Mouse (Mus musculus) hindbrain, embryonic 10.5 days (tissue): ENCODE measurements around the gene Tmem79. TPM values are rescaled to one million over a fixed set of nuclear protein-coding genes. Genes with fewer than 3 reads are reported as not detected.
A peak's percentile ranks its signal among the peaks of the same experiment; 100 is the strongest.
"Not testable (repeated sequence)": the region's sequence is repeated elsewhere in the genome, so short reads cannot be mapped to it uniquely, and the experiment has no call there.

ENCODE experiments used
- DNase-seq: peaks from one replicate; pipeline ENCODE4 v3.0.0-alpha.2; 2017; ENCODE audit warnings: low spot score
- H3K27ac ChIP-seq: fragments of 300-500 bp; sonication (generic); 2 replicates; pipeline ENCODE4 v1.5.1; 2016; ENCODE audit warnings: mild to moderate bottlenecking, moderate library complexity
- H3K27me3 ChIP-seq: fragments of 300-500 bp; sonication (generic); 2 replicates; pipeline ENCODE4 v1.6.1; 2016; ENCODE audit warnings: mild to moderate bottlenecking; ENCODE audit not compliant: poor library complexity, insufficient read depth, severe bottlenecking
- H3K36me3 ChIP-seq: fragments of 300-500 bp; sonication (generic); 2 replicates; pipeline ENCODE4 v1.6.1; 2016; ENCODE audit warnings: mild to moderate bottlenecking, moderate library complexity
- H3K4me1 ChIP-seq: fragments of 300-500 bp; sonication (generic); replicated peaks from 2 replicates; pipeline ENCODE4 v1.6.1; 2016; ENCODE audit warnings: mild to moderate bottlenecking
- H3K4me3 ChIP-seq: fragments of 300-500 bp; sonication (generic); 2 replicates; pipeline ENCODE4 v1.5.1; 2016; ENCODE audit warnings: mild to moderate bottlenecking, moderate library complexity
- H3K9me3 ChIP-seq: fragments of 300-500 bp; sonication (generic); 2 replicates; pipeline ENCODE4 v1.6.1; 2016; ENCODE audit warnings: mild to moderate bottlenecking, moderate library complexity
- WGBS: fragments of 180-500 bp; shearing (Covaris S2); methylation state at CpG from one replicate; pipeline ENCODE4 v1.1.7; 2016; 5-methylcytosine and 5-hydroxymethylcytosine counted together
- polyA plus RNA-seq: library from polyadenylated mRNA; unstranded; fragments of >200 nt; fragmentation: Nextera tagmentation; extraction: Ambion mirVana; gene quantifications from 2 replicates; pipeline ENCODE4 v1.2.1, GENCODE M21; 2016

Gene Tmem79
- 1.5 and 2.7 TPM in 2 replicates for polyA plus RNA-seq

GRCm38 (mm10) chr3:88336058-88337013, at the start of gene Tmem79, which contains the start of gene Smg5:
Tmem79 (minus strand) TSS chr3:88336148.
Smg5 (plus strand) TSS chr3:88336260.
- Histone ChIP-seq H3K36me3 (peaks cover 28% of the 10 kb centered on the region), H3K9me3 (no peaks in the 10 kb centered on the region), H3K4me1 (peaks cover 45% of the 10 kb centered on the region), H3K27me3 (no peaks in the 10 kb centered on the region), H3K4me3 (peak within 1 kb of the TSS; percentile 99), H3K27ac (peak within 1 kb of the TSS; percentile 100)
- peak; percentile 98 for DNase-seq
- 3% methylated on average over 52 of the region's 66 CpGs for WGBS

GRCm38 (mm10) chr3:88384364-88384763, 48.4 kb upstream of the Tmem79 start, which contains the start of gene Bglap:
Bglap (minus strand) TSS chr3:88384464.
- Histone ChIP-seq H3K4me1 (peaks cover 11% of the 10 kb centered on the region), H3K4me3 (no peak within 1 kb of the TSS), H3K9me3 (no peaks in the 10 kb centered on the region), H3K27ac (no peak within 1 kb of the TSS), H3K27me3 (no peaks in the 10 kb centered on the region), H3K36me3 (no peaks in the 10 kb centered on the region)
- DNase-seq = no peak
- 79% methylated on average over 5 of the region's 5 CpGs for WGBS

GRCm38 (mm10) chr3:88382383-88382782, 46.4 kb upstream of the Tmem79 start:
- not testable (repeated sequence) for H3K27ac ChIP-seq, H3K4me3 ChIP-seq, H3K9me3 ChIP-seq, H3K27me3 ChIP-seq, DNase-seq, H3K36me3 ChIP-seq
- WGBS = 56% methylated on average over 2 of the region's 7 CpGs
- H3K4me1 ChIP-seq = peaks cover 11% of the 10 kb centered on the region

GRCm38 (mm10) chr3:88381389-88382315, 45.7 kb upstream of the Tmem79 start:
- Histone ChIP-seq H3K4me1 (peaks cover 11% of the 10 kb centered on the region), H3K27ac (peak overlapping the region; percentile 86), H3K4me3 (peak overlapping the region; percentile 45)
- not testable (repeated sequence) for H3K36me3 ChIP-seq, H3K9me3 ChIP-seq, H3K27me3 ChIP-seq
- 6% methylated on average over 22 of the region's 22 CpGs for whole genome bisulfite sequencing
- peak; percentile 74 for DNase-seq

GRCm38 (mm10) chr3:88378599-88378998, 42.7 kb upstream of the Tmem79 start, which contains the start of gene Bglap2:
Bglap2 (minus strand) TSS chr3:88378699.
- WGBS = 80% methylated on average over 5 of the region's 5 CpGs
- not testable (repeated sequence) for H3K4me3 ChIP-seq, H3K36me3 ChIP-seq

GRCm38 (mm10) chr3:88376644-88377043, 40.7 kb upstream of the Tmem79 start:
- not testable (repeated sequence) for H3K9me3 ChIP-seq, DNase-seq, H3K36me3 ChIP-seq, H3K27me3 ChIP-seq
- whole genome bisulfite sequencing = 32% methylated on average over 7 of the region's 7 CpGs
- Histone ChIP-seq H3K27ac (peak overlapping the region; percentile 79), H3K4me1 (peaks cover 13% of the 10 kb centered on the region), H3K4me3 (peak overlapping the region; percentile 32; the same call in 1 of the 2 replicates)

More at GRCm38 (mm10) chr3:88378599-88378998, 42.7 kb upstream of the Tmem79 start, which contains the start of gene Bglap2:
- not testable (repeated sequence) for DNase-seq, H3K9me3 ChIP-seq, H3K27me3 ChIP-seq, H3K27ac ChIP-seq
- peaks cover 19% of the 10 kb centered on the region for H3K4me1 ChIP-seq

- H3K36me3 ChIP-seq, H3K4me1 ChIP-seq, H3K27me3 ChIP-seq, H3K9me3 ChIP-seq: not testable (repeated sequence)
- peak overlapping the region; percentile 79 for H3K27ac ChIP-seq
- peak; percentile 63 for DNase-seq
- peak overlapping the region; percentile 32 for H3K4me3 ChIP-seq
- 10% methylated on average over 19 of the region's 19 CpGs for WGBS
These were observed 40.0 kb upstream of the Tmem79 start for GRCm38 (mm10) chr3:88375750-88376626.

- H3K27ac ChIP-seq, DNase-seq, H3K4me3 ChIP-seq, H3K36me3 ChIP-seq, H3K9me3 ChIP-seq, H3K4me1 ChIP-seq, H3K27me3 ChIP-seq: not testable (repeated sequence)
- 94% methylated on average over 9 of the region's 9 CpGs for WGBS
These were observed 36.7 kb upstream of the Tmem79 start, which contains the start of gene Bglap3 for GRCm38 (mm10) chr3:88372643-88373042. Bglap3 (minus strand) TSS chr3:88372743.

GRCm38 (mm10) chr3:88368511-88368910, 32.6 kb upstream of the Tmem79 start:
- Histone ChIP-seq H3K4me1 (peaks cover 22% of the 10 kb centered on the region), H3K27me3 (peaks cover 34% of the 10 kb centered on the region)
- H3K36me3 ChIP-seq, H3K9me3 ChIP-seq, H3K27ac ChIP-seq, H3K4me3 ChIP-seq, DNase-seq: not testable (repeated sequence)
- 88% methylated on average over 7 of the region's 7 CpGs for WGBS

- H3K9me3 ChIP-seq, H3K27ac ChIP-seq, H3K36me3 ChIP-seq, DNase-seq, H3K4me3 ChIP-seq: not testable (repeated sequence)
- peaks cover 34% of the 10 kb centered on the region for H3K27me3 ChIP-seq
- peaks cover 22% of the 10 kb centered on the region for H3K4me1 ChIP-seq
- WGBS = 43% methylated on average over 3 of the region's 7 CpGs
These were observed 31.6 kb upstream of the Tmem79 start for GRCm38 (mm10) chr3:88367517-88367916.

GRCm38 (mm10) chr3:88366830-88367428, 31.0 kb upstream of the Tmem79 start:
- peaks cover 34% of the 10 kb centered on the region for H3K27me3 ChIP-seq
- H3K36me3 ChIP-seq = peaks cover 15% of the 10 kb centered on the region
- peak; percentile 45 for DNase-seq
- peak overlapping the region; percentile 41 for H3K4me3 ChIP-seq
- H3K27ac ChIP-seq = peak overlapping the region; percentile 80
- H3K4me1 ChIP-seq = peaks cover 24% of the 10 kb centered on the region
- H3K9me3 ChIP-seq = not testable (repeated sequence)
- 6% methylated on average over 22 of the region's 22 CpGs for WGBS
